Mouse (Mus musculus) lung, embryonic 16.5 days (tissue): ENCODE results near the gene 4930556J24Rik. TPM values are rescaled to one million over a fixed set of nuclear protein-coding genes. Genes with fewer than 3 reads are reported as not detected.
"Not testable (repeated sequence)": the region's sequence is repeated elsewhere in the genome, so short reads cannot be mapped to it uniquely, and the experiment has no call there.

Experiments used
- ATAC-seq: fragments of 200-750 bp; cut with Nextera tagmentation; 2 replicates; pipeline ENCODE4 v1.8.0; 2017; ENCODE audit warnings: low read depth, mild to moderate bottlenecking, moderate library complexity
- H3K27ac ChIP-seq: fragments of 300-500 bp; sonication (generic); 2 replicates; pipeline ENCODE4 v1.5.1; 2014; ENCODE audit warnings: mild to moderate bottlenecking, control low read depth, low read length
- H3K27me3 ChIP-seq: fragments of 300-500 bp; sonication (generic); 2 replicates; pipeline ENCODE4 v1.6.1; 2014; ENCODE audit warnings: low read depth, low read length, mixed read lengths; ENCODE audit not compliant: control insufficient read depth, insufficient read depth
- H3K36me3 ChIP-seq: fragments of 300-500 bp; sonication (generic); 2 replicates; pipeline ENCODE4 v1.6.1; 2014; ENCODE audit warnings: low read length; ENCODE audit not compliant: control insufficient read depth, insufficient read depth
- H3K4me1 ChIP-seq: fragments of 300-500 bp; sonication (generic); replicated peaks from 2 replicates; pipeline ENCODE4 v1.6.1; 2014; ENCODE audit warnings: low read length, mixed read lengths; ENCODE audit not compliant: control insufficient read depth, insufficient read depth
- H3K4me2 ChIP-seq: fragments of 300-500 bp; sonication (generic); 2 replicates; pipeline ENCODE4 v1.6.1; 2014; ENCODE audit warnings: low read depth, low read length, control low read depth
- H3K4me3 ChIP-seq: fragments of 300-500 bp; sonication (generic); 2 replicates; pipeline ENCODE4 v1.5.1; 2014; ENCODE audit warnings: mild to moderate bottlenecking, low read length, control low read depth
- H3K9ac ChIP-seq: fragments of 300-500 bp; sonication (generic); 2 replicates; pipeline ENCODE4 v1.6.1; 2014; ENCODE audit warnings: low read length, control low read depth
- H3K9me3 ChIP-seq: fragments of 300-500 bp; sonication (generic); 2 replicates; pipeline ENCODE4 v1.6.1; 2016; ENCODE audit warnings: low read length; ENCODE audit not compliant: control insufficient read depth
- WGBS: fragments of 180-500 bp; shearing (Covaris S2); extraction: QIAGEN DNeasy Blood & Tissue Kit; methylation state at CpG from one replicate; pipeline ENCODE4 v1.1.7; 2014; 5-methylcytosine and 5-hydroxymethylcytosine counted together
- polyA plus RNA-seq: library from polyadenylated mRNA; unstranded; fragments of >200 nt; fragmentation: Nextera tagmentation; extraction: Ambion mirVana; gene quantifications from 2 replicates; pipeline ENCODE4 v1.2.1, GENCODE M21; 2015

4930556J24Rik gene
- polyA plus RNA-seq, 1 experiment from 2014 or later, result 0.38 TPM

DNA sequence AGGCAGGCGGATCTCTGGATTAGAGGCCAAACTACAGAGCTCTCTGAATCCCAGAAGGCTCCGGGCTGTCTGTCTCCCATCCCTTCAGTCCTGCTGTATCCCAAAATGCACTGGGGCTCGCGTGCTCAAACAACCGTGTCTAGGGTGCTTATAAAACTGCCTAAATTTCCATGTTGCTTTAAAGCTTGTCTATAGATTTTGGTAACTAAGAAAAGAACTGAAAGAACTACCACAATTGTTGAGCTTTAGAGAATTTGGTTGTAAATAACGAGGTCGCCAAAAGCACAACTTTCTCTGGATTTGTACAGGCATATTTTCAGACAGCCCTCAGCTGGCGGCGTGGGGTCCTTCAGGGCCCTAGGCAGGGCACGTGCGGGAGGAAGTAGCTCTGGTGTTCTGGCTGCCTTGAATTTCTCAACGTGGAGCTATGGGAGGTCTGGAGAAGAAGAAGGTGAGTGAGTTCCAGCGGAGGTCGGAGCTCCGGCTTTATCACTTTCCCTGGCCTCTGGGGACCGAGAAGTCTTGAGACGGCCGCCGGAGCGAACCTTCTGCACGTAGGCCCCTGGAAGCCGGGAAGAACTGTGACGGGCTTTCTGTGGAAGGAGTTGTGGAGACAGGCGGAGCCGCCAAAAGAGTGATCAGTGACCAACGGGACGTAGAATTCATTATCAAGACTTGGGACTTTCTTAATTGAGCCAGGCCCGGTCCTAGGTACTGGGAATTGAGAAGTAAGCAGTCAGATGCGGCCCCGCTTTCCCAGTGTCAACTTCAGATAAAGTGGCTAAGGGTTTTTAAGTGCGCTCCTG lies 12.8 kb downstream of the 4930556J24Rik start, which contains the start of gene Pes1:
Gene Pes1 (plus strand): TSS at position 366 of the 806 bp plus-strand sequence.
- H3K9ac ChIP-seq, result peak within 1 kb of the TSS; percentile 86
- H3K4me1 ChIP-seq, result peaks cover 10% of the 10 kb centered on the region
- peaks cover 5% of the 10 kb centered on the region for H3K36me3 ChIP-seq
- WGBS, result under 1% methylated on average over 31 of the region's 31 CpGs
- ATAC-seq, result peak; percentile 94
- H3K27ac ChIP-seq, result peak within 1 kb of the TSS; percentile 75
- peak within 1 kb of the TSS; percentile 85 for H3K4me3 ChIP-seq
- no peaks in the 10 kb centered on the region for H3K27me3 ChIP-seq
- H3K9me3 ChIP-seq, result no peaks in the 10 kb centered on the region
- H3K4me2 ChIP-seq, result peak within 1 kb of the TSS; percentile 88

DNA sequence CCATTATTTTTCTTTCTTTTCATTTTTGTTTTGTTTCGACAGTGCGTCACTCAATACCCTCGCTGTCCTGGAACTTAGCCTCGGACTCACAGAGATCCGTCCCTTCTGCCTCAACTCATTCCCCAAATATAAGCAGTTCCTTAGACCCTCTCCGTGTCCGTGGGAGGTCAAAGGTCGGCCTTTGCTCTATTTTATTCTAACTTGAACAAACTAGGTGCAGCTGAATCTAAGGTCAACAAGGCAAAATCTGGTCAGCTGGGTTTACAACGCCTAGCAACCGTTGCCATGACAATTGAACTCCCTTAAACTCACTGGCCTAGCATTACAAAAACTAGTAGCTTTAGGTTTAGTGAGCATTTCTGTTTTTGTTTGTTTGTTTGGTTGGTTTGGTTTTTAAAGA lies 13.4 kb downstream of the 4930556J24Rik start:
- H3K4me3 ChIP-seq, result peak overlapping the region; percentile 85
- H3K27ac ChIP-seq, result no peak overlapping the region; the same call in 1 of the 2 replicates
- H3K4me2 ChIP-seq, result peak overlapping the region; percentile 88
- ATAC-seq, result no peak
- peaks cover under 1% of the 10 kb centered on the region; the same call in 1 of the 2 replicates for H3K36me3 ChIP-seq
- peak overlapping the region; percentile 38; the same call in 1 of the 2 replicates for H3K9ac ChIP-seq
- H3K27me3 ChIP-seq, result no peaks in the 10 kb centered on the region
- H3K9me3 ChIP-seq, result no peaks in the 10 kb centered on the region
- WGBS, result 79% methylated on average over 10 of the region's 10 CpGs
- peaks cover 10% of the 10 kb centered on the region for H3K4me1 ChIP-seq

DNA sequence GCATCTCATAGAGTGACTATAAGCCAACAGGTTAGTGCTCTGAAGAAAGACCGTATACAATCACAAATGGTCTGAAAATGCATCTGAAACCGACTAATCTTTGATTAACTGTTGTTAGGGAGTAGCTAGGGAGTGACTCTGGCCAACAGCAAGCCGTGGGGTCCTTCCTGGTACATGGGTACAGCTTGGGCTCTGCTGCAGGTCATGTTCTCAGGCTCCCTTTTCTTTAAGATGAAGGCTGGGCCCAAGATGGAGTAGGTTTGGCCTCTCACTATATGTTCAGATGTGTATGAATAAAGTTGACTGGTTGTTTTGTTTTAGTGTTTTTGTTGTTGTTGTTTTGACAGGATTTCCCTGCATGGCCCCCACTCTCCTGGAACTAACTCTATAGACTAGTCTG lies 14.8 kb downstream of the 4930556J24Rik start:
- Histone ChIP-seq H3K27ac (no peak overlapping the region), H3K27me3 (no peaks in the 10 kb centered on the region), H3K4me3 (no peak overlapping the region), H3K4me1 (peaks cover 10% of the 10 kb centered on the region), H3K9me3 (no peaks in the 10 kb centered on the region), H3K9ac (no peak overlapping the region), H3K36me3 (no peaks in the 10 kb centered on the region), H3K4me2 (no peak overlapping the region)
- ATAC-seq, result no peak
- WGBS, result 54% methylated on average over 3 of the region's 3 CpGs

DNA sequence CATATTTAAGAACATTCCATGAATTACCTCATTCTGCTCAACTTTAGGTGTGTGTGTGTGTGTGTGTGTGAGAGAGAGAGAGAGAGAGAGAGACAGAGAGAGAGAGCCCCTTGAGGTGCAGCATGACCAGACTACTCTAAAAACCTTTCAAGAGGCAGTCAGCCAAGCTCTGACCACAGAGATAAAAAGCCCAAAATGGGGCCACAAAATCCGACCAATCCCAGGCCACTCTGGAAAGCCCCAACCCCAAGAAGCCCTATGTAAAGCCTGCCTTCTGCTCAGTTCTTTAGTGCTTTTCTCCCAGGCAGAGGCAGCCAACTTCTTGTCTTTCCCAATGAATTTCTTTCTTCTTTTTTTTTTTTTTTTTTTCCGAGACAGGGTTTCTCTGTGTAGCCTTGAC lies 15.7 kb downstream of the 4930556J24Rik start:
- no peaks in the 10 kb centered on the region for H3K9me3 ChIP-seq
- ATAC-seq, result no peak
- H3K4me3 ChIP-seq, result no peak overlapping the region
- 48% methylated on average over 2 of the region's 2 CpGs for WGBS
- no peaks in the 10 kb centered on the region for H3K36me3 ChIP-seq
- no peak overlapping the region for H3K4me2 ChIP-seq
- H3K27ac ChIP-seq, result no peak overlapping the region
- peaks cover 10% of the 10 kb centered on the region for H3K4me1 ChIP-seq
- H3K9ac ChIP-seq, result no peak overlapping the region
- no peaks in the 10 kb centered on the region for H3K27me3 ChIP-seq

DNA sequence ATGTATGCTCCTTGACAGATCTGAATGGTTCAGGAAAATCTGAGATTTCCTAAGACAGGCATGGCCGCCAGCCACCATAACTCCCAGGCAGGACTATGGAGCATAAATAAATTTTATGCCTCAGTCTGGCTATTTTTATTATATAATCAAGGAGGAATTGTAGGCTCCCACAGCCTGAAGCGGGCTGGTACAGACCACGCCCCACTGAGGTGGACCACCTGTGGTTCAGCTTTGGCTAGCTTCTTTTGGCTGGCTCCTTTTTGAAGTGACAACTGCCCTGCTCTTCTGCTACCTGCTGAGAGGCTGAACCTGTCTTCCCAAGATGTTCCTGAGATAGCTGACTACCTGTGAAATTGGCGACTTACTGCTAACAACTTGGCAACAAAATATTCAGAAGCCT lies 21.2 kb downstream of the 4930556J24Rik start:
- WGBS, result 70% methylated on average over 4 of the region's 4 CpGs
- H3K4me1 ChIP-seq, result not testable (repeated sequence)

DNA sequence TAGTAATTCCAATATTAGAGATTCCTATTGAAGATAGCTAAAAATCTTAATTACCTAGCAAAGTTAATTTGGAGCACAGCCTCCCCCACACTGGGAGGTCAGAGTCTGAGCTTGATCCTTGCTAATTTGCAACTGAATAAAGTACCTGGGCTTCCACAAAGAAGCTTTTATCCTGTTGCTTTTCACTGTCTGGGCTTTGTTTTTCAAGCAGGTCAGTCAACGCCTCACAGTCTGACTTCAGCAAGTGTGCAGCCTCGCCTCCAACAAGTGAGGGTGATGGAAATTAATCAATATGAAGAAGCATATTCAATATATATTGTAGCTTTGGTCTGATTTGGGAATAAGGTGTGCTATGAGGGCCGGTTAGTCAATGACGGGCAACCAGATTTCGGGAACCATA lies 21.7 kb downstream of the 4930556J24Rik start:
- ATAC-seq, H3K4me2 ChIP-seq, H3K4me3 ChIP-seq, H3K9me3 ChIP-seq, H3K4me1 ChIP-seq, H3K9ac ChIP-seq, H3K27me3 ChIP-seq, H3K36me3 ChIP-seq, H3K27ac ChIP-seq: not testable (repeated sequence)
- 83% methylated on average over 5 of the region's 5 CpGs for WGBS

More for the DNA sequence above, 21.2 kb downstream of the 4930556J24Rik start:
- not testable (repeated sequence) for H3K27me3 ChIP-seq, ATAC-seq, H3K27ac ChIP-seq, H3K9ac ChIP-seq, H3K4me2 ChIP-seq, H3K4me3 ChIP-seq, H3K36me3 ChIP-seq, H3K9me3 ChIP-seq

DNA sequence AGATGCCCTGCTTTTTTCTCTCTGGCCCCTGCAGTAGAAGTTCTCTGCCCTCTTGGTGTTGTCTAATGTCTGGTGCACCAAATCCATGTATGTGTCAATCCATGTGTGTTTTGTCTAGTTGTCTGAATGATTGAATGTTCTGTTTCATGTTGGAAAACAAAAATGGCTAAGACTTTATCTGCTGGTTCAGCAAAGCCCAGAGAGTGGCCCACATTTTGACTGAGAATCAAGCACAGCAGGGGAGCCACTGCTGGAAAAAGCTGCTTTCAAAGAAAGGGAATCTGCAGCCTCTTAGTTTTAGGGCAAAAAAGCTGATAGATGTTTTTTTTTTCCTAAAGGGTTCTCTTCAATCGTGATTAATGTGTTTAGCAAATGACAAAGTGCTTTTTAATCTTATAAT lies 30.2 kb downstream of the 4930556J24Rik start:
- 30% methylated on average over 1 of the region's 1 CpGs for WGBS

DNA sequence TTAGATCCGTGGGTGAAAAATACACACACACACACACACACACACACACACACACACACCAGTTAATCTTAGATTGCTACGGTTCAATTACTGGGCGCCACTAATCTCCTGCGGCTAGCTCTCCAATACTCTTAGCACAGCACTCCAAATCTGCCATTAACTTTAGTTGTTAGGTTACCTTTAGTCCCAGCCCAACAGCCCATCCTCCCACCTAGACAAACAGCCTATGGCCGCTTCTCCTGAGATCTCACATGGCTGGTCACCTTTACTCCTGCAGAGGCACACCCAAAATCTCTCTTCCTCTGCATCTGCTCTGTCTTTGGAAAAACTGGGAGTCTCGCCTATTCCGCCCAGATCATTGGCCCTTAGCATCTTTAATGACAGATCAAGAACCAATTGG lies 35.2 kb downstream of the 4930556J24Rik start:
- Histone ChIP-seq H3K4me3 (no peak overlapping the region), H3K4me1 (no peaks in the 10 kb centered on the region), H3K4me2 (no peak overlapping the region), H3K27ac (no peak overlapping the region), H3K9ac (no peak overlapping the region), H3K9me3 (no peaks in the 10 kb centered on the region), H3K27me3 (no peaks in the 10 kb centered on the region; the same call in 1 of the 2 replicates), H3K36me3 (no peaks in the 10 kb centered on the region)
- no peak for ATAC-seq
- WGBS, result 75% methylated on average over 7 of the region's 7 CpGs

More for the DNA sequence above, 30.2 kb downstream of the 4930556J24Rik start:
- Histone ChIP-seq H3K27me3 (no peaks in the 10 kb centered on the region; the same call in 1 of the 2 replicates), H3K9ac (no peak overlapping the region), H3K27ac (no peak overlapping the region), H3K4me3 (no peak overlapping the region), H3K4me2 (no peak overlapping the region), H3K4me1 (no peaks in the 10 kb centered on the region), H3K9me3 (no peaks in the 10 kb centered on the region), H3K36me3 (no peaks in the 10 kb centered on the region)
- ATAC-seq, result no peak

DNA sequence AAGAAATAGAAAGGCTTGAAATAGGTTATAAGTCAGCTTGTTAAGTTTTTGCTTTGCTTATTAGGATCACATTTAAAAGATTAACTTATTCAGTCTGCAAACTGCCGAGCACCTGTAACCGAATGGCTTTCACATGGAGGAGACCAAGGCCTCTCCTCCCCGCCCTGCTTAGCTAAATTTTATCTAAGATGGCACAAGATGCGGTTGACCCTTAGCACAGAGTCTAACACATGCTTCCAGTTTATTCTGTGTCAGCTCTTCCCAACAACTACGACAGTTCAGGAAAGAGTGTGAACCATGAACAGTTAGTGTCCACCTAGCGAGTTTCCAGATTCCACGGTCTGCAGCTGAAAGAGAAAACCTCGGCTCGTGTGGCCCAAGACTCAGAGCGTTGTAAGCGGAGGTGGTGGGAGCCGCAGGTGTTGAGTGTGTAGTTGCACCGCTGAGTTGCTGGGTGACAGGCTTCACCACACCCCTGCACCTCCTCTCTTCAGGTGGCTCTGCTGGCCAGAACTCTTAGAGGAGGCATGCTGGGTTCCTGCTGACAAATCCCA lies 39.2 kb downstream of the 4930556J24Rik start:
- Histone ChIP-seq H3K4me1 (no peaks in the 10 kb centered on the region), H3K27me3 (no peaks in the 10 kb centered on the region; the same call in 1 of the 2 replicates), H3K4me3 (no peak overlapping the region), H3K4me2 (no peak overlapping the region), H3K27ac (no peak overlapping the region), H3K9ac (no peak overlapping the region), H3K9me3 (no peaks in the 10 kb centered on the region), H3K36me3 (no peaks in the 10 kb centered on the region)
- WGBS, result 65% methylated on average over 13 of the region's 13 CpGs
- no peak for ATAC-seq
